Mouse (Mus musculus) mouse embryonic stem cell (cell line): ENCODE results near the gene Lmbrd1.
"Not testable (repeated sequence)": the region's sequence is repeated elsewhere in the genome, so short reads cannot be mapped to it uniquely, and the experiment has no call there.

Source experiments
- in situ Hi-C, 2 experiments: fragments of 300-500 bp; cut with MboI; formaldehyde crosslinking; loops; 1 replicate in 1 of 2; 3 replicates in 1 of 2; pipeline ENCODE4 v1.14.3; 2019 to 2020; ENCODE audit warnings: low sequenced_read_pairs in 2 of 2, low pct_unique_long_range_greater_than_20kb in 1 of 2, mixed read lengths in 1 of 2; ENCODE audit not compliant: unreplicated experiment in 1 of 2

Gene Lmbrd1

GRCm38 (mm10) chr1:24703821-24704220 lies 25.4 kb downstream of the Lmbrd1 start:
- in situ Hi-C loops: no loop called here

- in situ Hi-C loops: no loop called here
Measured at GRCm38 (mm10) chr1:24716301-24716700, 37.9 kb downstream of the Lmbrd1 start.

GRCm38 (mm10) chr1:24719621-24720020 lies 41.2 kb downstream of the Lmbrd1 start:
- in situ Hi-C loops: no loop called here

- in situ Hi-C loops: no loop called here
Measured at GRCm38 (mm10) chr1:24720209-24720608, 41.8 kb downstream of the Lmbrd1 start.

GRCm38 (mm10) chr1:24729784-24730183 lies 51.4 kb downstream of the Lmbrd1 start:
- in situ Hi-C loops: no loop called here

GRCm38 (mm10) chr1:24732286-24732685 lies 53.9 kb downstream of the Lmbrd1 start:
- in situ Hi-C loops: no loop called here

- in situ Hi-C loops: no loop called here
Measured at GRCm38 (mm10) chr1:24734866-24735265, 56.4 kb downstream of the Lmbrd1 start.

- in situ Hi-C loops: no loop called here
Measured at GRCm38 (mm10) chr1:24740903-24741302, 62.5 kb downstream of the Lmbrd1 start.

- in situ Hi-C loops: no loop called here
Measured at GRCm38 (mm10) chr1:24741552-24741951, 63.1 kb downstream of the Lmbrd1 start.

- in situ Hi-C loops: no loop called here
Measured at GRCm38 (mm10) chr1:24743191-24743924, 64.9 kb downstream of the Lmbrd1 start.

- in situ Hi-C loops: no loop called here
Measured at GRCm38 (mm10) chr1:24752715-24753114, 74.3 kb downstream of the Lmbrd1 start.

- in situ Hi-C loops: no loop called here
Measured at GRCm38 (mm10) chr1:24758516-24758915, 80.1 kb downstream of the Lmbrd1 start.

GRCm38 (mm10) chr1:24766466-24766865 lies 88.0 kb downstream of the Lmbrd1 start:
- in situ Hi-C loops: no loop called here

- in situ Hi-C loops: not testable (repeated sequence)
Measured at GRCm38 (mm10) chr1:24767197-24767596, 88.8 kb downstream of the Lmbrd1 start.

GRCm38 (mm10) chr1:24773642-24774041 lies 95.2 kb downstream of the Lmbrd1 start:
- in situ Hi-C loops: no loop called here

GRCm38 (mm10) chr1:24776576-24776975 lies 98.1 kb downstream of the Lmbrd1 start:
- in situ Hi-C loops: no loop called here

GRCm38 (mm10) chr1:24793168-24793567 lies 114.7 kb downstream of the Lmbrd1 start:
- in situ Hi-C loops: no loop called here

GRCm38 (mm10) chr1:24807971-24808370 lies 129.5 kb downstream of the Lmbrd1 start:
- in situ Hi-C loops: not testable (repeated sequence)
